Mouse (Mus musculus): ENCODE measurements around the gene Akr1c12. TPM values are rescaled to one million over a fixed set of nuclear protein-coding genes. Genes with fewer than 3 reads are reported as not detected.
"Not testable (repeated sequence)": the region's sequence is repeated elsewhere in the genome, so short reads cannot be mapped to it uniquely, and the experiment has no call there.

Gene Akr1c12
- 0.33 TPM in 1 of 2 replicates, not detected in the other for polyA plus RNA-seq (2016; fragmentation: Nextera tagmentation; extraction: Ambion mirVana)

- no peak within 1 kb of the TSS for H3K9ac ChIP-seq
- WGBS, result 41% methylated on average over 4 of the region's 4 CpGs
- H3K36me3 ChIP-seq, result no peaks in the 10 kb centered on the region
- ATAC-seq (ENCODE audit: low FRiP score, low read depth), result no peak
- no peaks in the 10 kb centered on the region for H3K9me3 ChIP-seq
- no peaks in the 10 kb centered on the region for H3K4me1 ChIP-seq
- no peak within 1 kb of the TSS for H3K4me3 ChIP-seq
- no peak within 1 kb of the TSS for H3K4me2 ChIP-seq (replicated peaks)
- H3K27ac ChIP-seq, result no peak within 1 kb of the TSS
- no peaks in the 10 kb centered on the region for H3K27me3 ChIP-seq (replicated peaks)
These were observed at the start of gene Akr1c12 for GRCm38 (mm10) chr13:4279284-4279683. Akr1c12 (minus strand) TSS chr13:4279433.

GRCm38 (mm10) chr13:4318773-4319172 is 39.5 kb upstream of the Akr1c12 start:
- Histone ChIP-seq H3K4me2 (replicated peaks) (no peak overlapping the region), H3K4me1 (no peaks in the 10 kb centered on the region), H3K9ac (no peak overlapping the region), H3K27ac (no peak overlapping the region), H3K4me3 (no peak overlapping the region), H3K27me3 (replicated peaks) (no peaks in the 10 kb centered on the region), H3K9me3 (no peaks in the 10 kb centered on the region), H3K36me3 (no peaks in the 10 kb centered on the region)
- WGBS, result 87% methylated on average over 2 of the region's 2 CpGs
- no peak for ATAC-seq (ENCODE audit: low FRiP score, low read depth)

- Histone ChIP-seq H3K27me3 (replicated peaks) (no peaks in the 10 kb centered on the region), H3K9ac (no peak overlapping the region), H3K4me3 (no peak overlapping the region), H3K4me2 (replicated peaks) (no peak overlapping the region), H3K27ac (no peak overlapping the region), H3K4me1 (no peaks in the 10 kb centered on the region), H3K36me3 (no peaks in the 10 kb centered on the region), H3K9me3 (no peaks in the 10 kb centered on the region)
- no peak for ATAC-seq (ENCODE audit: low FRiP score, low read depth)
- 80% methylated on average over 2 of the region's 2 CpGs for WGBS
These were observed 34.7 kb upstream of the Akr1c12 start for GRCm38 (mm10) chr13:4313907-4314306.

- H3K27ac ChIP-seq, result no peak overlapping the region
- H3K9ac ChIP-seq, result no peak overlapping the region
- no peak overlapping the region for H3K4me2 ChIP-seq (replicated peaks)
- WGBS, result 39% methylated on average over 2 of the region's 2 CpGs
- no peak for ATAC-seq (ENCODE audit: low FRiP score, low read depth)
- H3K4me3 ChIP-seq, result no peak overlapping the region
- H3K27me3 ChIP-seq (replicated peaks), result no peaks in the 10 kb centered on the region
- H3K4me1 ChIP-seq, result no peaks in the 10 kb centered on the region
- H3K9me3 ChIP-seq, result no peaks in the 10 kb centered on the region
- H3K36me3 ChIP-seq, result no peaks in the 10 kb centered on the region
These were observed 25.8 kb upstream of the Akr1c12 start for GRCm38 (mm10) chr13:4304861-4305565.

GRCm38 (mm10) chr13:4296991-4297390 is 17.8 kb upstream of the Akr1c12 start:
- H3K9ac ChIP-seq, result no peak overlapping the region
- H3K4me3 ChIP-seq, result no peak overlapping the region
- no peaks in the 10 kb centered on the region for H3K4me1 ChIP-seq
- no peaks in the 10 kb centered on the region for H3K27me3 ChIP-seq (replicated peaks)
- H3K27ac ChIP-seq, result no peak overlapping the region
- no peaks in the 10 kb centered on the region for H3K36me3 ChIP-seq
- WGBS, result 92% methylated on average over 4 of the region's 4 CpGs
- no peak overlapping the region for H3K4me2 ChIP-seq (replicated peaks)
- H3K9me3 ChIP-seq, result no peaks in the 10 kb centered on the region
- ATAC-seq (ENCODE audit: low FRiP score, low read depth), result no peak

GRCm38 (mm10) chr13:4281471-4282412 is 2.5 kb upstream of the Akr1c12 start:
- no peak overlapping the region for H3K4me2 ChIP-seq (replicated peaks)
- no peaks in the 10 kb centered on the region for H3K4me1 ChIP-seq
- no peaks in the 10 kb centered on the region for H3K27me3 ChIP-seq (replicated peaks)
- H3K36me3 ChIP-seq, result no peaks in the 10 kb centered on the region
- H3K4me3 ChIP-seq, result no peak overlapping the region
- 0 out of 2 replicates have a peak, but pooled peaks have one; percentile 48 for ATAC-seq (ENCODE audit: low FRiP score, low read depth)
- WGBS, result 45% methylated on average over 7 of the region's 7 CpGs
- H3K9ac ChIP-seq, result no peak overlapping the region
- no peaks in the 10 kb centered on the region for H3K9me3 ChIP-seq
- no peak overlapping the region for H3K27ac ChIP-seq

- ATAC-seq (ENCODE audit: low FRiP score, low read depth), result no peak
- Histone ChIP-seq H3K4me3 (no peak overlapping the region), H3K4me2 (replicated peaks) (no peak overlapping the region), H3K9ac (no peak overlapping the region), H3K4me1 (no peaks in the 10 kb centered on the region), H3K27me3 (replicated peaks) (no peaks in the 10 kb centered on the region), H3K27ac (no peak overlapping the region), H3K36me3 (no peaks in the 10 kb centered on the region), H3K9me3 (no peaks in the 10 kb centered on the region)
- WGBS, result 96% methylated on average over 2 of the region's 2 CpGs
These were observed 1.7 kb downstream of the Akr1c12 start for GRCm38 (mm10) chr13:4277526-4277925.

GRCm38 (mm10) chr13:4270860-4271259 is 8.4 kb downstream of the Akr1c12 start:
- H3K9ac ChIP-seq, result no peak overlapping the region
- no peak overlapping the region for H3K4me2 ChIP-seq (replicated peaks)
- H3K27me3 ChIP-seq (replicated peaks), result no peaks in the 10 kb centered on the region
- H3K4me1 ChIP-seq, result no peaks in the 10 kb centered on the region
- H3K36me3 ChIP-seq, result no peaks in the 10 kb centered on the region
- ATAC-seq (ENCODE audit: low FRiP score, low read depth), result no peak
- H3K4me3 ChIP-seq, result no peak overlapping the region
- H3K9me3 ChIP-seq, result no peaks in the 10 kb centered on the region
- H3K27ac ChIP-seq, result no peak overlapping the region

- not testable (repeated sequence) for H3K4me3 ChIP-seq; H3K4me2 ChIP-seq (replicated peaks); H3K27ac ChIP-seq; H3K36me3 ChIP-seq; H3K27me3 ChIP-seq (replicated peaks); H3K4me1 ChIP-seq; H3K9ac ChIP-seq; H3K9me3 ChIP-seq; ATAC-seq (ENCODE audit: low FRiP score, low read depth)
- 84% methylated on average over 2 of the region's 2 CpGs for WGBS
These were observed 13.8 kb downstream of the Akr1c12 start for GRCm38 (mm10) chr13:4265455-4265854.

- Histone ChIP-seq H3K4me3 (no peak overlapping the region), H3K4me2 (replicated peaks) (no peak overlapping the region), H3K36me3 (no peaks in the 10 kb centered on the region), H3K9me3 (no peaks in the 10 kb centered on the region), H3K27ac (no peak overlapping the region), H3K9ac (no peak overlapping the region), H3K27me3 (replicated peaks) (no peaks in the 10 kb centered on the region), H3K4me1 (no peaks in the 10 kb centered on the region)
- no peak for ATAC-seq (ENCODE audit: low FRiP score, low read depth)
- 87% methylated on average over 2 of the region's 2 CpGs for WGBS
These were observed 14.2 kb downstream of the Akr1c12 start for GRCm38 (mm10) chr13:4265047-4265446.

- H3K27ac ChIP-seq, result no peak overlapping the region
- H3K4me2 ChIP-seq (replicated peaks), result no peak overlapping the region
- H3K9me3 ChIP-seq, result no peaks in the 10 kb centered on the region
- H3K36me3 ChIP-seq, result no peaks in the 10 kb centered on the region
- no peaks in the 10 kb centered on the region for H3K27me3 ChIP-seq (replicated peaks)
- H3K4me3 ChIP-seq, result no peak overlapping the region
- no peaks in the 10 kb centered on the region for H3K4me1 ChIP-seq
- WGBS, result 84% methylated on average over 3 of the region's 3 CpGs
- no peak overlapping the region for H3K9ac ChIP-seq
- no peak for ATAC-seq (ENCODE audit: low FRiP score, low read depth)
These were observed 14.6 kb downstream of the Akr1c12 start for GRCm38 (mm10) chr13:4264612-4265011.

GRCm38 (mm10) chr13:4257349-4257748 is 21.9 kb downstream of the Akr1c12 start:
- Histone ChIP-seq H3K4me2 (replicated peaks) (no peak overlapping the region), H3K9me3 (no peaks in the 10 kb centered on the region), H3K27me3 (replicated peaks) (no peaks in the 10 kb centered on the region), H3K9ac (no peak overlapping the region), H3K4me1 (no peaks in the 10 kb centered on the region), H3K27ac (no peak overlapping the region), H3K4me3 (no peak overlapping the region), H3K36me3 (no peaks in the 10 kb centered on the region)
- WGBS, result 83% methylated on average over 6 of the region's 6 CpGs
- no peak for ATAC-seq (ENCODE audit: low FRiP score, low read depth)

All from neural tube, embryonic 12.5 days (tissue).